ENCODE assay signal across 20 mouse cellular contexts in the genomic region with DNA sequence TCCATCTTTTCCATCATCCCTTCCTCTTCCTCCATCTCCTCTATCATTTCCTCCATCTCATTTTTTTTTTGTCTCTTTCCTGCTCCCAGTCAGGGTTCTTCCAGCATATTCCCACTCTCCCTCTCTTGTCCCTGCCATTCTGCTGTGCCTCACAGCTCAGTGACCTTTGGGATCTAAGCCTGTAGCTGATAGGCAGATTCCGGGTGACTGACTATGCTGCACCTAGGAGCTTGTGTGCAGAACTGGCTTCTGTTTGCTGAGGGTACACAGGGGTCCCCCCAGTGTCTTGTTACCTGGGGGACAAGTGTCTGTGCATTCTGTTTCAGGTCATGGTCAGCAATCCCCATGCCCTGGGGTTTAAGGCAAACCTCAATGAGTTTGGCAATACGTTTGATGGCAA. TPM values are rescaled to one million over a fixed set of nuclear protein-coding genes. Genes with fewer than 3 reads are reported as not detected.
DNase-seq lines count a peak whose midpoint lies in the region; ATAC-seq and TF ChIP-seq lines count a peak whose summit lies in the region.
"Had no signal": no experiment of that assay in that cellular context is flagged by ENCODE, and none has a peak within 500 bp of the region (broad histone marks: within the 10 kb centered on the region; RNA-seq: fewer than 3 reads in every experiment).

No protein-coding gene starts in this region.

- WGBS in intestine, embryonic 15.5 days: 59% methylated on average over 2 of the region's 2 CpGs
- WGBS in intestine, postnatal 0 days: 37% methylated on average over 2 of the region's 2 CpGs

- H3K36me3 ChIP-seq in intestine, embryonic 15.5 days: no peaks in the 10 kb centered on the region
- H3K36me3 ChIP-seq in intestine, postnatal 0 days (ENCODE audit: control insufficient read depth, insufficient read depth): no peaks in the 10 kb centered on the region
- H3K36me3 ChIP-seq: embryonic facial prominence, embryonic 13.5 days; embryonic facial prominence, embryonic 15.5 days; forebrain, embryonic 10.5 days; forebrain, embryonic 12.5 days had no signal

- DNase-seq in adrenal gland, adult 2 months: peak; percentile 41
- DNase-seq in adrenal gland, postnatal 4 days (ENCODE audit: low spot score in 2 of 2): no peak
- DNase-seq in left cerebral cortex, adult 18-20 months (ENCODE audit: low spot score in 2 of 2): no peak
- DNase-seq: cerebellum, adult 11 months; cerebellum, adult 18-20 months; cerebellum, adult 8-10 months; cerebellum, adult 9-11 months; cerebellum, postnatal 14 days; cerebellum, postnatal 36 days; embryo, embryonic 11 days had no signal

- no peak overlapping the region for H3K4me3 ChIP-seq in intestine, embryonic 15.5 days (replicated peaks)
- H3K4me3 ChIP-seq in intestine, postnatal 0 days (ENCODE audit: low read depth, low read length): no peak overlapping the region
- H3K4me3 ChIP-seq: embryonic facial prominence, embryonic 13.5 days; embryonic facial prominence, embryonic 15.5 days; erythroblast, embryonic 14.5 days; forebrain, embryonic 10.5 days; forebrain, embryonic 12.5 days had no signal

- H3K27ac ChIP-seq in intestine, embryonic 15.5 days: no peak overlapping the region
- H3K27ac ChIP-seq in intestine, postnatal 0 days (ENCODE audit: low read depth, low read length): no peak overlapping the region
- H3K27ac ChIP-seq: embryonic facial prominence, embryonic 13.5 days; embryonic facial prominence, embryonic 15.5 days; forebrain, embryonic 10.5 days; forebrain, embryonic 12.5 days had no signal

- no peaks in the 10 kb centered on the region for H3K27me3 ChIP-seq in intestine, embryonic 15.5 days (replicated peaks)
- no peaks in the 10 kb centered on the region for H3K27me3 ChIP-seq in intestine, postnatal 0 days (replicated peaks; ENCODE audit: control insufficient read depth, insufficient read depth, low read length)
- H3K27me3 ChIP-seq: embryonic facial prominence, embryonic 13.5 days; embryonic facial prominence, embryonic 15.5 days; forebrain, embryonic 12.5 days had no signal

- H3K4me2 ChIP-seq in intestine, embryonic 15.5 days (replicated peaks): no peak overlapping the region
- H3K4me2 ChIP-seq in intestine, postnatal 0 days (replicated peaks; ENCODE audit: low read depth): no peak overlapping the region
- H3K4me2 ChIP-seq: embryonic facial prominence, embryonic 13.5 days; embryonic facial prominence, embryonic 15.5 days; forebrain, embryonic 12.5 days had no signal

- TF ChIP-seq CTCF in intestine, postnatal 0 days (IDR thresholded peaks at IDR 0.05; ENCODE audit: low read depth): no peak

- peak; percentile 62 for ATAC-seq in intestine, embryonic 15.5 days
- no peak for ATAC-seq in intestine, postnatal 0 days
- ATAC-seq: forebrain, embryonic 14.5 days; forebrain, embryonic 16.5 days had no signal

- no peaks in the 10 kb centered on the region for H3K9me3 ChIP-seq in intestine, embryonic 15.5 days
- H3K9me3 ChIP-seq in intestine, postnatal 0 days (ENCODE audit: control insufficient read depth): no peaks in the 10 kb centered on the region
- H3K9me3 ChIP-seq: embryonic facial prominence, embryonic 13.5 days; embryonic facial prominence, embryonic 15.5 days; forebrain, embryonic 10.5 days; forebrain, embryonic 12.5 days had no signal

- no peaks in the 10 kb centered on the region for H3K4me1 ChIP-seq in intestine, embryonic 15.5 days (replicated peaks)
- H3K4me1 ChIP-seq in intestine, postnatal 0 days (replicated peaks; ENCODE audit: control insufficient read depth, insufficient read depth, low read length): 0 out of 2 replicates have a peak, but pooled peaks cover 3% of the 10 kb centered on the region
- H3K4me1 ChIP-seq: embryonic facial prominence, embryonic 13.5 days; embryonic facial prominence, embryonic 15.5 days; forebrain, embryonic 12.5 days had no signal

- no peak overlapping the region for H3K9ac ChIP-seq in intestine, embryonic 15.5 days
- no peak overlapping the region for H3K9ac ChIP-seq in intestine, postnatal 0 days (ENCODE audit: low read depth, low read length)
- H3K9ac ChIP-seq: embryonic facial prominence, embryonic 13.5 days; embryonic facial prominence, embryonic 15.5 days; forebrain, embryonic 12.5 days had no signal

RNA-seq across cellular contexts. Expression of gene Ranbp3, which starts 18.3 kb away (rescaled TPM):
- total RNA-seq in adrenal gland, adult 2 months (2021): 10 to 100 TPM; 64.3 to 77.8 TPM
- 82.4 and 97.1 TPM in 2 replicates for polyA plus RNA-seq in adrenal gland, adult 2 months (2012; rRNA removed)
- 10 to 100 TPM; 88.1 to 89.6 TPM for total RNA-seq in adrenal gland, postnatal 4 days (2021)
- 73.5 and 76.2 TPM in 2 replicates for polyA plus RNA-seq in intestine, embryonic 15.5 days (2015; fragmentation: Nextera tagmentation; extraction: Ambion mirVana)
- 28.8 and 32.0 TPM in 2 replicates for polyA plus RNA-seq in intestine, postnatal 0 days (2015; fragmentation: Nextera tagmentation; extraction: Ambion mirVana)
- 10 to 100 TPM; 89.7 to 91.2 TPM for total RNA-seq in left cerebral cortex, adult 18-20 months (2021)

RNA-seq across cellular contexts. Expression of gene Catsperd, which starts 26.8 kb away (rescaled TPM):
- 1 to 10 TPM; 1.1 to 6.6 TPM for total RNA-seq in adrenal gland, adult 2 months (2021)
- polyA plus RNA-seq in adrenal gland, adult 2 months (2012; rRNA removed): 1.4 and 1.9 TPM in 2 replicates
- total RNA-seq in adrenal gland, postnatal 4 days (2021): 1 to 10 TPM; 2.4 to 2.7 TPM
- 0.48 and 0.68 TPM in 2 replicates for polyA plus RNA-seq in intestine, embryonic 15.5 days (2015; fragmentation: Nextera tagmentation; extraction: Ambion mirVana)
- 0.65 and 0.68 TPM in 2 replicates for polyA plus RNA-seq in intestine, postnatal 0 days (2015; fragmentation: Nextera tagmentation; extraction: Ambion mirVana)
- under 1 TPM; 0.84 TPM for total RNA-seq in left cerebral cortex, adult 18-20 months (2021)
- total RNA-seq: common myeloid progenitor, adult 5-6 weeks had no signal
- polyA plus RNA-seq: erythroblast, embryonic 14.5 days had no signal

RNA-seq across cellular contexts. Expression of gene Lonp1, which starts 28.1 kb away (rescaled TPM):
- 100 to 1,000 TPM; 549 to 571 TPM for total RNA-seq in adrenal gland, adult 2 months (2021)
- polyA plus RNA-seq in adrenal gland, adult 2 months (2012; rRNA removed): 447 and 560 TPM in 2 replicates
- total RNA-seq in adrenal gland, postnatal 4 days (2021): 100 to 1,000 TPM; 306 to 318 TPM
- polyA plus RNA-seq in intestine, embryonic 15.5 days (2015; fragmentation: Nextera tagmentation; extraction: Ambion mirVana): 62.6 and 70.0 TPM in 2 replicates
- 23.2 and 25.5 TPM in 2 replicates for polyA plus RNA-seq in intestine, postnatal 0 days (2015; fragmentation: Nextera tagmentation; extraction: Ambion mirVana)
- total RNA-seq in left cerebral cortex, adult 18-20 months (2021): 10 to 100 TPM; 57.1 to 60.6 TPM

RNA-seq across cellular contexts. Expression of gene Rpl36, which starts 41.6 kb away (rescaled TPM):
- 100 to 1,000 TPM; 720 to 828 TPM for total RNA-seq in adrenal gland, adult 2 months (2021)
- polyA plus RNA-seq in adrenal gland, adult 2 months (2012; rRNA removed): 1,273 and 1,721 TPM in 2 replicates
- 1,000 to 10,000 TPM; 1,222 to 1,358 TPM for total RNA-seq in adrenal gland, postnatal 4 days (2021)
- polyA plus RNA-seq in intestine, embryonic 15.5 days (2015; fragmentation: Nextera tagmentation; extraction: Ambion mirVana): 1,919 and 1,958 TPM in 2 replicates
- polyA plus RNA-seq in intestine, postnatal 0 days (2015; fragmentation: Nextera tagmentation; extraction: Ambion mirVana): 1,422 and 1,459 TPM in 2 replicates
- total RNA-seq in left cerebral cortex, adult 18-20 months (2021): 100 to 1,000 TPM; 405 to 414 TPM

RNA-seq across cellular contexts. Expression of gene 2410015M20Rik, which starts 45.2 kb away (rescaled TPM):
- total RNA-seq in adrenal gland, adult 2 months (2021): 100 to 1,000 TPM; 317 to 361 TPM
- polyA plus RNA-seq in adrenal gland, adult 2 months (2012; rRNA removed): 98.0 and 117 TPM in 2 replicates
- total RNA-seq in adrenal gland, postnatal 4 days (2021): 100 to 1,000 TPM; 294 to 338 TPM
- polyA plus RNA-seq in intestine, embryonic 15.5 days (2015; fragmentation: Nextera tagmentation; extraction: Ambion mirVana): 283 and 287 TPM in 2 replicates
- polyA plus RNA-seq in intestine, postnatal 0 days (2015; fragmentation: Nextera tagmentation; extraction: Ambion mirVana): 358 and 361 TPM in 2 replicates
- total RNA-seq in left cerebral cortex, adult 18-20 months (2021): 100 to 1,000 TPM; 139 to 143 TPM

Comparison
In these comparisons a context has a peak if more than half of its experiments do, and no peak if none do; other contexts are left out.
1. RNA of gene Lonp1, which starts 28.1 kb away (total RNA-seq): 549 to 571 TPM in adrenal gland, adult 2 months and 306 to 318 TPM in adrenal gland, postnatal 4 days; 57.1 to 60.6 TPM in left cerebral cortex, adult 18-20 months; every median in the first group is over 4 times any median in the second.